Mouse (Mus musculus): ENCODE results near the gene Tmem164.

The Tmem164 gene

GRCm38 (mm10) chrX:142825309-142825708 is 144.1 kb downstream of the Tmem164 start:
- intact Hi-C loops (cut with DNase I), result no loop called here

GRCm38 (mm10) chrX:142827644-142828043 is 146.4 kb downstream of the Tmem164 start:
- intact Hi-C loops (cut with DNase I), result no loop called here

- intact Hi-C loops (cut with DNase I), result no loop called here
Observed at GRCm38 (mm10) chrX:142828184-142828908, 147.1 kb downstream of the Tmem164 start.

- intact Hi-C loops (cut with DNase I), result no loop called here
Observed at GRCm38 (mm10) chrX:142829267-142829666, 148.1 kb downstream of the Tmem164 start.

- intact Hi-C loops (cut with DNase I), result no loop called here
Observed at GRCm38 (mm10) chrX:142829866-142830470, 148.8 kb downstream of the Tmem164 start.

GRCm38 (mm10) chrX:142830572-142830971 is 149.4 kb downstream of the Tmem164 start:
- intact Hi-C loops (cut with DNase I), result no loop called here

GRCm38 (mm10) chrX:142832221-142832620 is 151.0 kb downstream of the Tmem164 start:
- intact Hi-C loops (cut with DNase I), result no loop called here

GRCm38 (mm10) chrX:142833164-142833796 is 152.1 kb downstream of the Tmem164 start:
- intact Hi-C loops (cut with DNase I), result no loop called here

GRCm38 (mm10) chrX:142834807-142835206 is 153.6 kb downstream of the Tmem164 start:
- intact Hi-C loops (cut with DNase I), result no loop called here

- intact Hi-C loops (cut with DNase I), result no loop called here
Observed at GRCm38 (mm10) chrX:142836399-142836798, 155.2 kb downstream of the Tmem164 start.

- intact Hi-C loops (cut with DNase I), result no loop called here
Observed at GRCm38 (mm10) chrX:142837316-142837715, 156.1 kb downstream of the Tmem164 start.

- intact Hi-C loops (cut with DNase I), result no loop called here
Observed at GRCm38 (mm10) chrX:142838841-142839240, 157.6 kb downstream of the Tmem164 start.

GRCm38 (mm10) chrX:142839411-142839810 is 158.2 kb downstream of the Tmem164 start:
- intact Hi-C loops (cut with DNase I), result no loop called here

GRCm38 (mm10) chrX:142841916-142842315 is 160.7 kb downstream of the Tmem164 start:
- intact Hi-C loops (cut with DNase I), result loop anchor here (10.0 kb wide), 1 partner anchor 123 kb away; the partner anchor contains the start of gene Ammecr1

- intact Hi-C loops (cut with DNase I), result loop anchor here (10.0 kb wide), 1 partner anchor 119 kb away; the partner anchor contains the start of gene Ammecr1
Observed at GRCm38 (mm10) chrX:142846266-142846665, 165.1 kb downstream of the Tmem164 start.

GRCm38 (mm10) chrX:142848032-142848431 is 166.8 kb downstream of the Tmem164 start:
- intact Hi-C loops (cut with DNase I), result loop anchor here (10.0 kb wide), 1 partner anchor 117 kb away; the partner anchor contains the start of gene Ammecr1

GRCm38 (mm10) chrX:142869844-142870243 is 188.6 kb downstream of the Tmem164 start:
- intact Hi-C loops (cut with DNase I), result no loop called here

GRCm38 (mm10) chrX:142882255-142882654 is 201.0 kb downstream of the Tmem164 start:
- intact Hi-C loops (cut with DNase I), result no loop called here

- intact Hi-C loops (cut with DNase I), result no loop called here
Observed at GRCm38 (mm10) chrX:142883593-142883992, 202.4 kb downstream of the Tmem164 start.

GRCm38 (mm10) chrX:142885962-142886361 is 204.8 kb downstream of the Tmem164 start:
- intact Hi-C loops (cut with DNase I), result no loop called here
